Mouse (Mus musculus): ENCODE data around the gene Mrfap1.

The Mrfap1 gene

GRCm38 (mm10) chr5:36796296-36797014 lies at the start of gene Mrfap1:
Mrfap1 (minus strand) TSS chr5:36796772.
- DNase-seq (ENCODE audit: low spot score in 2 of 2), result peak; percentile 91 to 92

- no peak for DNase-seq (ENCODE audit: low spot score in 2 of 2)
Observed at GRCm38 (mm10) chr5:36844490-36844889, 47.9 kb upstream of the Mrfap1 start.

GRCm38 (mm10) chr5:36841701-36842100 lies 45.1 kb upstream of the Mrfap1 start:
- no peak for DNase-seq (ENCODE audit: low spot score in 2 of 2)

GRCm38 (mm10) chr5:36840092-36840491 lies 43.5 kb upstream of the Mrfap1 start:
- no peak for DNase-seq (ENCODE audit: low spot score in 2 of 2)

GRCm38 (mm10) chr5:36839602-36840001 lies 43.0 kb upstream of the Mrfap1 start:
- no peak for DNase-seq (ENCODE audit: low spot score in 2 of 2)

- no peak for DNase-seq (ENCODE audit: low spot score in 2 of 2)
Observed at GRCm38 (mm10) chr5:36839032-36839431, 42.5 kb upstream of the Mrfap1 start.

GRCm38 (mm10) chr5:36835933-36836332 lies 39.4 kb upstream of the Mrfap1 start:
- peak; percentile 36 to 49 for DNase-seq (ENCODE audit: low spot score in 2 of 2)

GRCm38 (mm10) chr5:36831272-36831671 lies 34.7 kb upstream of the Mrfap1 start:
- no peak for DNase-seq (ENCODE audit: low spot score in 2 of 2)

- peak; percentile 79 to 91 for DNase-seq (ENCODE audit: low spot score in 2 of 2)
Observed at GRCm38 (mm10) chr5:36829913-36830879, 33.6 kb upstream of the Mrfap1 start, which contains the start of gene Man2b2. Man2b2 (minus strand) TSS chr5:36830653.

GRCm38 (mm10) chr5:36829098-36829497 lies 32.5 kb upstream of the Mrfap1 start:
- DNase-seq (ENCODE audit: low spot score in 2 of 2), result no peak

GRCm38 (mm10) chr5:36822907-36823306 lies 26.3 kb upstream of the Mrfap1 start:
- no peak for DNase-seq (ENCODE audit: low spot score in 2 of 2)

- peak in 1 of 2 experiments; percentile 23 for DNase-seq (ENCODE audit: low spot score in 2 of 2)
Observed at GRCm38 (mm10) chr5:36820142-36820541, 23.6 kb upstream of the Mrfap1 start.

GRCm38 (mm10) chr5:36819742-36820141 lies 23.2 kb upstream of the Mrfap1 start:
- DNase-seq (ENCODE audit: low spot score in 2 of 2), result no peak

- no peak for DNase-seq (ENCODE audit: low spot score in 2 of 2)
Observed at GRCm38 (mm10) chr5:36817738-36818137, 21.2 kb upstream of the Mrfap1 start.

- no peak for DNase-seq (ENCODE audit: low spot score in 2 of 2)
Observed at GRCm38 (mm10) chr5:36814554-36814953, 18.0 kb upstream of the Mrfap1 start.

- peak; percentile 20 to 22 for DNase-seq (ENCODE audit: low spot score in 2 of 2)
Observed at GRCm38 (mm10) chr5:36811413-36811812, 14.8 kb upstream of the Mrfap1 start.

- no peak for DNase-seq (ENCODE audit: low spot score in 2 of 2)
Observed at GRCm38 (mm10) chr5:36810634-36811033, 14.1 kb upstream of the Mrfap1 start.

GRCm38 (mm10) chr5:36809123-36809522 lies 12.6 kb upstream of the Mrfap1 start:
- DNase-seq (ENCODE audit: low spot score in 2 of 2), result no peak

GRCm38 (mm10) chr5:36807106-36807505 lies 10.5 kb upstream of the Mrfap1 start:
- DNase-seq (ENCODE audit: low spot score in 2 of 2), result no peak

- DNase-seq (ENCODE audit: low spot score in 2 of 2), result no peak
Observed at GRCm38 (mm10) chr5:36797291-36797690, 719 bp upstream of the Mrfap1 start.

- DNase-seq (ENCODE audit: low spot score in 2 of 2), result peak; percentile 53 to 63
Observed at GRCm38 (mm10) chr5:36795647-36796295, 801 bp downstream of the Mrfap1 start.

- DNase-seq (ENCODE audit: low spot score in 2 of 2), result no peak
Observed at GRCm38 (mm10) chr5:36791861-36792260, 4.7 kb downstream of the Mrfap1 start.

Measured in urinary bladder, adult 18-20 months (tissue).